Mouse (Mus musculus) kidney, embryonic 15.5 days (tissue): ENCODE data around the gene Sec11a. TPM values are rescaled to one million over a fixed set of nuclear protein-coding genes. Genes with fewer than 3 reads are reported as not detected.

Source experiments
- ATAC-seq: fragments of 200-750 bp; cut with Nextera tagmentation; replicated peaks from 2 replicates; pipeline ENCODE4 v1.8.0; 2017; ENCODE audit warnings: moderate TSS enrichment; ENCODE audit not compliant: low FRiP score
- H3K27ac ChIP-seq: fragments of 300-500 bp; sonication (generic); 2 replicates; pipeline ENCODE4 v1.5.1; 2015; ENCODE audit warnings: mild to moderate bottlenecking, inconsistent platforms
- H3K27me3 ChIP-seq: fragments of 300-500 bp; sonication (generic); 2 replicates; pipeline ENCODE4 v1.6.1; 2015; ENCODE audit warnings: inconsistent platforms
- H3K36me3 ChIP-seq: fragments of 300-500 bp; sonication (generic); 2 replicates; pipeline ENCODE4 v1.6.1; 2015; ENCODE audit warnings: inconsistent platforms
- H3K4me1 ChIP-seq: fragments of 300-500 bp; sonication (generic); 2 replicates; pipeline ENCODE4 v1.6.1; 2015; ENCODE audit warnings: inconsistent platforms
- H3K4me2 ChIP-seq: fragments of 300-500 bp; sonication (generic); 2 replicates; pipeline ENCODE4 v1.6.1; 2015; ENCODE audit warnings: moderate library complexity, mild to moderate bottlenecking, inconsistent platforms
- H3K4me3 ChIP-seq: fragments of 300-500 bp; sonication (generic); replicated peaks from 2 replicates; pipeline ENCODE4 v1.5.1; 2015; ENCODE audit warnings: mild to moderate bottlenecking, inconsistent platforms
- H3K9ac ChIP-seq: fragments of 300-500 bp; sonication (generic); 2 replicates; pipeline ENCODE4 v1.6.1; 2015; ENCODE audit warnings: mild to moderate bottlenecking, inconsistent platforms
- H3K9me3 ChIP-seq: fragments of 300-500 bp; sonication (generic); replicated peaks from 2 replicates; pipeline ENCODE4 v1.6.1; 2016; ENCODE audit warnings: inconsistent platforms
- WGBS: fragments of 180-500 bp; shearing (Covaris S2); methylation state at CpG from one replicate; pipeline ENCODE4 v1.1.7; 2015; ENCODE audit warnings: mixed read lengths; 5-methylcytosine and 5-hydroxymethylcytosine counted together
- polyA plus RNA-seq: library from polyadenylated mRNA; unstranded; fragments of >200 nt; fragmentation: Nextera tagmentation; extraction: Ambion mirVana; gene quantifications from 2 replicates; pipeline ENCODE4 v1.2.1, GENCODE M21; 2015

Sec11a gene
- polyA plus RNA-seq, 1 experiment from 2014 or later: 217 TPM

- Histone ChIP-seq H3K4me1 (peaks cover 52% of the 10 kb centered on the region), H3K4me2 (peak overlapping the region; percentile 21; the same call in 1 of the 2 replicates)
Observed at GRCm38 (mm10) chr7:80863520-80863919, 84.1 kb downstream of the Sec11a start.

GRCm38 (mm10) chr7:80862475-80862874, 85.1 kb downstream of the Sec11a start:
- WGBS: 91% methylated on average over 2 of the region's 2 CpGs
- Histone ChIP-seq H3K9me3 (no peaks in the 10 kb centered on the region), H3K4me2 (peak overlapping the region; percentile 36), H3K27ac (no peak overlapping the region), H3K27me3 (no peaks in the 10 kb centered on the region), H3K4me3 (0 out of 2 replicates have a peak overlapping the region, but pooled peaks have one; percentile 12), H3K4me1 (peaks cover 52% of the 10 kb centered on the region), H3K9ac (no peak overlapping the region), H3K36me3 (peaks cover 39% of the 10 kb centered on the region)
- ATAC-seq: no peak

More at GRCm38 (mm10) chr7:80863520-80863919, 84.1 kb downstream of the Sec11a start:
- H3K36me3 ChIP-seq: peaks cover 50% of the 10 kb centered on the region
- H3K9me3 ChIP-seq: no peaks in the 10 kb centered on the region
- H3K9ac ChIP-seq: no peak overlapping the region
- 83% methylated on average over 5 of the region's 5 CpGs for whole genome bisulfite sequencing
- no peak for ATAC-seq
- H3K4me3 ChIP-seq: no peak overlapping the region
- H3K27me3 ChIP-seq: no peaks in the 10 kb centered on the region
- H3K27ac ChIP-seq: peak overlapping the region; percentile 56

- no peaks in the 10 kb centered on the region for H3K9me3 ChIP-seq
- H3K4me3 ChIP-seq: peak within 1 kb of the TSS; percentile 80
- WGBS: under 1% methylated on average over 40 of the region's 40 CpGs
- ATAC-seq: peak; percentile 97
- H3K27ac ChIP-seq: peak within 1 kb of the TSS; percentile 92
- H3K27me3 ChIP-seq: no peaks in the 10 kb centered on the region
- H3K4me2 ChIP-seq: peak within 1 kb of the TSS; percentile 77
- H3K4me1 ChIP-seq: peaks cover 43% of the 10 kb centered on the region
- peaks cover 28% of the 10 kb centered on the region for H3K36me3 ChIP-seq
- peak within 1 kb of the TSS; percentile 92 for H3K9ac ChIP-seq
Observed at GRCm38 (mm10) chr7:80860729-80861274, 86.8 kb downstream of the Sec11a start, which contains the start of gene Zscan2. Gene Zscan2 (plus strand): TSS chr7:80860920.

GRCm38 (mm10) chr7:80860227-80860626, 87.4 kb downstream of the Sec11a start:
- Histone ChIP-seq H3K36me3 (peaks cover 23% of the 10 kb centered on the region), H3K9ac (peak overlapping the region; percentile 39), H3K4me3 (peak overlapping the region; percentile 80), H3K9me3 (no peaks in the 10 kb centered on the region), H3K4me2 (peak overlapping the region; percentile 77), H3K27me3 (no peaks in the 10 kb centered on the region), H3K4me1 (peaks cover 38% of the 10 kb centered on the region), H3K27ac (no peak overlapping the region)
- WGBS: under 1% methylated on average over 13 of the region's 13 CpGs
- peak; percentile 68 for ATAC-seq

GRCm38 (mm10) chr7:80857181-80857580, 90.4 kb downstream of the Sec11a start:
- H3K9ac ChIP-seq: no peak overlapping the region
- H3K27me3 ChIP-seq: no peaks in the 10 kb centered on the region
- no peaks in the 10 kb centered on the region for H3K36me3 ChIP-seq
- H3K4me3 ChIP-seq: no peak overlapping the region
- H3K27ac ChIP-seq: no peak overlapping the region
- no peak for ATAC-seq
- H3K9me3 ChIP-seq: no peaks in the 10 kb centered on the region
- H3K4me2 ChIP-seq: no peak overlapping the region
- 24% methylated on average over 6 of the region's 6 CpGs for WGBS
- peaks cover 10% of the 10 kb centered on the region for H3K4me1 ChIP-seq

- no peaks in the 10 kb centered on the region for H3K27me3 ChIP-seq
- H3K9me3 ChIP-seq: no peaks in the 10 kb centered on the region
- ATAC-seq: no peak
- H3K36me3 ChIP-seq: no peaks in the 10 kb centered on the region
- peaks cover 3% of the 10 kb centered on the region; the same call in 1 of the 2 replicates for H3K4me1 ChIP-seq
- no peak overlapping the region for H3K9ac ChIP-seq
- no peak overlapping the region for H3K4me3 ChIP-seq
- no peak overlapping the region for H3K4me2 ChIP-seq
- H3K27ac ChIP-seq: no peak overlapping the region
Observed at GRCm38 (mm10) chr7:80855316-80855715, 92.3 kb downstream of the Sec11a start.

Other genes starting within 250 kb of the Sec11a start
- 95.2 and 95.3 TPM in 2 replicates for gene Iqgap1, start 121.8 kb downstream of the Sec11a start, polyA plus RNA-seq
- 2.8 and 2.9 TPM in 2 replicates for gene Zscan2, start 86.9 kb downstream of the Sec11a start, polyA plus RNA-seq
- gene Wdr73, start 46.5 kb downstream of the Sec11a start, polyA plus RNA-seq: 36.7 and 37.5 TPM in 2 replicates
- 8.2 and 10.0 TPM in 2 replicates for gene Nmb, start 42.7 kb downstream of the Sec11a start, polyA plus RNA-seq
- gene Zfp592, start 45.9 kb upstream of the Sec11a start, polyA plus RNA-seq: 14.1 and 16.2 TPM in 2 replicates
- gene Alpk3, start 109.8 kb upstream of the Sec11a start, polyA plus RNA-seq: 0.42 and 0.54 TPM in 2 replicates
- 0.13 and 0.49 TPM in 2 replicates for gene Slc28a1, start 167.0 kb upstream of the Sec11a start, polyA plus RNA-seq